Mouse (Mus musculus): ENCODE data around the gene Kcnh4.

DNA sequence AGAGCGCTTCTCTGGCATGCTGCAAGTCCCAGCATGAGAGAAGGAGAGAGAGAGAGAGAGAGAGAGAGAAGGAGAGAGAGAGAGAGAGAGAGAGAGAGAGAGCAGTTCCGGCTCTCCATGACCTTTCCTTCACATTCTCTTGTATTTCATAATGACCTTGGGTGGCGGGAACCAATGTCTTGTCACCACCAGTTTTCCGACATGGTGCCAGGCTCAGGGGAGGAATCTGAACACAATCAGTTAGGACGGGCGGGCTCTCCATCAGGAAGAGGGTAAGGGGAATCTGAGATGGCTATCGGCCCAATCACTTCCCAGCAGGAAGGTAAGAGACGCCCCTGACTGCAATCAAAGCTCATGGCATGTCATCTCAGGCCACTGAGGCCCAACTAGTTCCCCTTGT lies 20.5 kb upstream of the Kcnh4 start:
- no peak for TF ChIP-seq CTCF (IDR thresholded peaks at IDR 0.05; ENCODE audit: control insufficient read depth, insufficient read depth, insufficient read length)
- no peak for TF ChIP-seq FOSL1 (IDR thresholded peaks at IDR 0.05; ENCODE audit: insufficient read depth, low read length, poor library complexity, severe bottlenecking)
- TF ChIP-seq MYOD1 (IDR thresholded peaks at IDR 0.05; ENCODE audit: control insufficient read depth, insufficient read length, low read depth) = no peak
- TF ChIP-seq USF1 (IDR thresholded peaks at IDR 0.05; ENCODE audit: low read depth) = no peak
- no peak for TF ChIP-seq MAX (IDR thresholded peaks at IDR 0.05)
- TF ChIP-seq CEBPB (IDR thresholded peaks at IDR 0.05; ENCODE audit: low read depth) = no peak
- TF ChIP-seq MYOG (IDR thresholded peaks at IDR 0.05; ENCODE audit: control insufficient read depth, extremely low read depth, insufficient read length) = no peak

Data from C2C12 (cell line).